Mouse (Mus musculus) liver, embryonic 14.5 days (tissue): ENCODE data around the gene Bax. TPM values are rescaled to one million over a fixed set of nuclear protein-coding genes. Genes with fewer than 3 reads are reported as not detected.

Experiments used
- ATAC-seq: fragments of 200-750 bp; cut with Nextera tagmentation; 2 replicates; pipeline ENCODE4 v1.8.0; 2017; ENCODE audit warnings: moderate number of reproducible peaks, mild to moderate bottlenecking, moderate library complexity; ENCODE audit not compliant: insufficient read depth
- DNase-seq, 3 experiments: peaks; one replicate each; pipeline ENCODE4 v3.0.0-alpha.2; 2012 to 2013; ENCODE audit warnings: low read depth in 3 of 3, low spot score in 3 of 3
- H3K27ac ChIP-seq: fragments of 300-500 bp; sonication (generic); 2 replicates; pipeline ENCODE4 v1.5.1; 2014; ENCODE audit warnings: moderate library complexity, mild to moderate bottlenecking, control low read depth, inconsistent platforms
- H3K27me3 ChIP-seq: fragments of 300-500 bp; sonication (generic); 2 replicates; pipeline ENCODE4 v1.6.1; 2014; ENCODE audit warnings: mild to moderate bottlenecking, low read length, moderate library complexity; ENCODE audit not compliant: control insufficient read depth, insufficient read depth
- H3K36me3 ChIP-seq: fragments of 300-500 bp; sonication (generic); replicated peaks from 2 replicates; pipeline ENCODE4 v1.6.1; 2014; ENCODE audit warnings: low read depth; ENCODE audit not compliant: control insufficient read depth, insufficient read depth
- H3K4me1 ChIP-seq, 2 experiments: fragments of 200-500 bp in 1 of 2; fragments of 300-500 bp in 1 of 2; sonication (generic) in 1 of 2; replicated peaks; 2 replicates each; pipeline ENCODE4 v1.6.1; 2012 to 2014; ENCODE audit warnings: antibody characterized with exemption in 1 of 2, inconsistent platforms in 1 of 2, low read length in 1 of 2; ENCODE audit not compliant: control insufficient read depth in 2 of 2, insufficient read depth in 2 of 2
- H3K4me2 ChIP-seq: fragments of 300-500 bp; sonication (generic); 2 replicates; pipeline ENCODE4 v1.6.1; 2014; ENCODE audit warnings: low read depth, mild to moderate bottlenecking, control low read depth, moderate library complexity
- H3K4me3 ChIP-seq, 2 experiments: fragments of 200-500 bp in 1 of 2; fragments of 300-500 bp in 1 of 2; sonication (generic) in 1 of 2; 2 replicates each; pipeline ENCODE4 v1.5.1; 2012 to 2014; ENCODE audit warnings: low read depth in 2 of 2, low read length in 2 of 2, mild to moderate bottlenecking in 2 of 2, control low read depth in 1 of 2, inconsistent platforms in 1 of 2, moderate library complexity in 1 of 2; ENCODE audit not compliant: insufficient read depth in 1 of 2
- H3K9ac ChIP-seq: fragments of 300-500 bp; sonication (generic); replicated peaks from 2 replicates; pipeline ENCODE4 v1.6.1; 2014; ENCODE audit warnings: mild to moderate bottlenecking, control low read depth, moderate library complexity
- H3K9me3 ChIP-seq: fragments of 300-500 bp; sonication (generic); 2 replicates; pipeline ENCODE4 v1.6.1; 2016; ENCODE audit warnings: low read length, mixed read lengths; ENCODE audit not compliant: control insufficient read depth
- CTCF ChIP-seq: IDR thresholded peaks from 2 replicates; pipeline ENCODE4 v1.5.1; 2016; ENCODE audit warnings: antibody characterized with exemption, low read depth, control low read depth
- EP300 ChIP-seq: IDR thresholded peaks from 2 replicates; pipeline ENCODE4 v1.6.1; 2016; ENCODE audit warnings: antibody characterized with exemption, low read depth
- WGBS: fragments of 180-500 bp; shearing (Covaris S2); extraction: QIAGEN DNeasy Blood & Tissue Kit; methylation state at CpG from one replicate; pipeline ENCODE4 v1.1.7; 2014; ENCODE audit not compliant: insufficient replicate concordance; 5-methylcytosine and 5-hydroxymethylcytosine counted together
- polyA plus RNA-seq, 2 experiments: library from polyadenylated mRNA; depleted of rRNA in 1 of 2; stranded (reverse) in 1 of 2; unstranded in 1 of 2; fragments of >200 nt; fragmentation: Nextera tagmentation in 1 of 2; extraction: Ambion mirVana in 1 of 2; gene quantifications; 2 replicates each; pipeline versions ENCODE4 v1.2.1 to v1.2.3; 2012 to 2014

Gene Bax
- polyA plus RNA-seq, 2 experiments = 49.7 to 57.9 TPM

GRCm38 (mm10) chr7:45492951-45493350 is 26.3 kb upstream of the Bax start:
- Histone ChIP-seq H3K36me3 (peaks cover 42% of the 10 kb centered on the region), H3K27me3 (no peaks in the 10 kb centered on the region), H3K4me2 (no peak overlapping the region), H3K9me3 (no peaks in the 10 kb centered on the region), H3K4me3 (no peak overlapping the region), H3K27ac (no peak overlapping the region), H3K4me1 (peaks cover 14 to 29% of the 10 kb centered on the region in 2 experiments), H3K9ac (no peak overlapping the region)
- DNase-seq (no peak), ATAC-seq (no peak)
- WGBS = 82% methylated on average over 5 of the region's 5 CpGs
- TF ChIP-seq CTCF (no peak), EP300 (no peak)

DNA sequence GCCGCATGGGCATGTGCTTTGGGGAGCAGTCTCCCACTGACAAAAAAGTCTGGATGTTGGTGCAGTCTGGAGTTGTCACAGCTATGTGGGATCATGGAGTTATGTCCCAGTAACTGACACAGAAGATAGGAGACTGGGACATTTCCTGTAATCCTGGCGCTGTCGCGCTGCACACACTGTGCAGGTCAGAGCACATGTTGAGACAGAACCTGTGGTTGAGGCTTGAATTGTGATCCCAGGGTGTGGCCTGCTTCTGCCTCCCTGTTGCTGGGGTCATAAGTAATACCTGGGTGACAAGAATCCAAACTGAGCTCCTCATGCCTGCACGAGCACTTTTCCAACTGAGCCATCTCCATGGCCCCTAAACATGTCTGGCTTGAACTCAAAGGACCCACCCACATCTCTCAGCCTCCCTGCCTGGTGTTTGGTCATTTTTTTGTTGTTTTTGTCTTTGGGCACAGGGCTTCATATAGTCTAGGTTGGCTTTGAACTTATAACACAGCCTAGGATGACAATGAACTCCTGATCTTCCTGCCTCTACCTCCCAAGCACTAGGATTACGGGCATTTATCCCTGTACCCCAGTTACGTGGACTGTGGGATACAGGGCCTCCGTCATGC is 25.6 kb upstream of the Bax start:
- no peak overlapping the region for H3K4me3 ChIP-seq
- H3K36me3 ChIP-seq = peaks cover 36% of the 10 kb centered on the region
- H3K4me2 ChIP-seq = no peak overlapping the region
- H3K9me3 ChIP-seq = no peaks in the 10 kb centered on the region
- H3K9ac ChIP-seq = no peak overlapping the region
- H3K27me3 ChIP-seq = no peaks in the 10 kb centered on the region
- TF ChIP-seq CTCF (no peak), EP300 (no peak)
- no peak overlapping the region for H3K27ac ChIP-seq
- 90% methylated on average over 8 of the region's 8 CpGs for WGBS
- no peak for ATAC-seq
- H3K4me1 ChIP-seq = peaks cover 14 to 30% of the 10 kb centered on the region in 2 experiments
- DNase-seq = no peak

DNA sequence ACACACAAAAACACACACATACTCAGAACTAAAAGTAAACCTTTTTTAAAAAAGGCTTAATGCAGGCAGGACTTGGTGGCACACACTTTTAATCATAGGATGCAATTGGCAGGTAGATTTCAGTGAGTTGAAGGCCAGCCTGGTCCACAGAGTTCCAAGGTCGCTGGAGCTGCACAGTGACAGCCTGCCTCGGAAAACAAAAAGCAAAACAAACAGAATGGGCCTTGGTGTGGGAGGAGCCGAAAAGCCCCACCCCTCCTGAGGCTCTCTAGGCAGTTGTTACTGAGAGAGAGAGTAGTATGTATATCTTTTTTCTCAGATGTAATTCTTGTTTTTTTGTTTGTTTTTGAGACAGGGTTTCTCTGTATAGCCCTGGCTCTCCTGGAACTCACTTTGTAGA is 24.6 kb upstream of the Bax start:
- Histone ChIP-seq H3K4me1 (peaks cover 19 to 39% of the 10 kb centered on the region in 2 experiments), H3K4me3 (no peak overlapping the region), H3K27ac (no peak overlapping the region; the same call in 1 of the 2 replicates), H3K9ac (no peak overlapping the region; the same call in 1 of the 2 replicates), H3K27me3 (no peaks in the 10 kb centered on the region), H3K9me3 (no peaks in the 10 kb centered on the region), H3K4me2 (peak overlapping the region; percentile 21), H3K36me3 (peaks cover 31% of the 10 kb centered on the region)
- TF ChIP-seq CTCF = no peak
- ATAC-seq = peak; percentile 55
- DNase-seq = no peak
- 11% methylated on average over 3 of the region's 3 CpGs for WGBS

DNA sequence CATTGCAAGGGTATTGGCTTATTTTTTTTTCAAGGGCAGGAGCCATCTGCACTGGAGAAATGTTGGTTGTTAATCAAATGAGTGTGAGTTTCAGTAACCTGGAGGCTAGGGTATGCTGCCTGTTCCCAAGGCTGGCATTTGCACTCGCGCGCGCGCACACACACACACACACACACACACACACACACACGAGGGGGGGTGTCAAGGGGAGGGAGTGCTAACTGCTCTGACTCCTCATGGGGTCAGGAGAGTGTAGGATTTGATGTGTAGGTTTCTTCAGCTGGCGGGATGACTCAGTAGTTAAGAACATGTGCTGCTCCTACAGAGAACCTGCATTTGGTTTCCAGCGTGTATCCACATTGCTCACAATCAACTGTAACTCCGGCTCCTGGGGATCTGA is 24.1 kb upstream of the Bax start:
- peak overlapping the region; percentile 19 for H3K27ac ChIP-seq
- TF ChIP-seq CTCF (no peak), EP300 (no peak)
- no peak overlapping the region for H3K9ac ChIP-seq
- H3K4me3 ChIP-seq = no peak overlapping the region
- 53% methylated on average over 9 of the region's 9 CpGs for whole genome bisulfite sequencing
- H3K27me3 ChIP-seq = no peaks in the 10 kb centered on the region
- no peaks in the 10 kb centered on the region for H3K9me3 ChIP-seq
- peaks cover 21 to 43% of the 10 kb centered on the region in 2 experiments for H3K4me1 ChIP-seq
- no peak for ATAC-seq
- peak overlapping the region; percentile 21 for H3K4me2 ChIP-seq
- no peak for DNase-seq
- peaks cover 30% of the 10 kb centered on the region for H3K36me3 ChIP-seq

- H3K4me3 ChIP-seq = no peak overlapping the region
- peak; percentile 58 to 62 (median 60) for DNase-seq
- peak; percentile 41 for ATAC-seq
- H3K27me3 ChIP-seq = no peaks in the 10 kb centered on the region
- peaks cover 21 to 43% of the 10 kb centered on the region in 2 experiments for H3K4me1 ChIP-seq
- H3K9ac ChIP-seq = no peak overlapping the region
- WGBS = 27% methylated on average over 7 of the region's 7 CpGs
- peaks cover 18% of the 10 kb centered on the region for H3K36me3 ChIP-seq
- H3K27ac ChIP-seq = no peak overlapping the region
- peak overlapping the region; percentile 60 for H3K4me2 ChIP-seq
- TF ChIP-seq EP300 = peak; percentile 67
- TF ChIP-seq CTCF = no peak
- H3K9me3 ChIP-seq = no peaks in the 10 kb centered on the region
These were observed 22.9 kb upstream of the Bax start for GRCm38 (mm10) chr7:45489578-45489977.
